Mouse (Mus musculus): Measurements from ENCODE around the gene Slc2a8.

The Slc2a8 gene

GRCm38 (mm10) chr2:32981725-32982271, at the start of gene Slc2a8:
Gene Slc2a8 (minus strand): TSS chr2:32982083.
- DNase-seq (ENCODE audit: low read depth, low spot score): peak; percentile 88

DNA sequence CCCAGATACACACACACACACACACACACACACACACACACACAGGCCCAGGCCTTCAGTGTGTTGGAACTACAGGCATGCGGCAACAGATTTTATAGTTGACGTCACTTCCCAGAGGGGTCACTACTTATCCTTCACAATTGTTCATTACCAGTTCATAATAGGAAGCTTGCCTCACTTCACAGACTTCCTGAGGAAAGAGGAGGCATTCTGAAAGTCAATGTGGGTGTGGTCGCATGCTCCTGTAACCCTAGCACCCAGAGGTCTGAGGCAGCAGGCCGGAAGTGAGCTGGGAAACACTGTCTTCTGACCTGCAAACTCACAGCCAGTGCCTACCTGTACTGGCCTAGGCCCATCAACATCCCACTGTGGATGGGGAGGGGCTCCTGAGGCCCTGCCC, 43.2 kb upstream of the Slc2a8 start:
- peak; percentile 41 for DNase-seq (ENCODE audit: low read depth, low spot score)

DNA sequence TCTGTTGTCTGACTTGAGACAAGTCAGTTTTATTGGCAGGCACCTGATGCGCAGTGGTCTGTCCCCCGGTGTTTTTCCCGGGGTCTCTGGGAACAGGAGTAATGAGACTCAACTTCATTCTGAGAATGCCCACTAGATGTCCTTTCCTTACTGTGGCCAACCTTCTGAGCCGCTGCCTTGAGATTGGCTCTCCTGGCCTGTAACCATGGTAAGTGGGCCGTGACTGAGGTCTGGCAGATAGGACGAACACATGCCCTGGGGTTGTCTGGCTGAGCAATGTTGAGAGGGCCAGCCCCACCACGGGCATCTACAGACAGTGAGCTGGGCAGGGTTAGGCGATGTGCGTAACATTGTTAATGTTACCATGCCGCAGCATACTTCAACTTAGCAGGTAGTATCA, 42.7 kb upstream of the Slc2a8 start:
- no peak for DNase-seq (ENCODE audit: low read depth, low spot score)

GRCm38 (mm10) chr2:33022846-33023245, 41.0 kb upstream of the Slc2a8 start:
- no peak for DNase-seq (ENCODE audit: low read depth, low spot score)

DNA sequence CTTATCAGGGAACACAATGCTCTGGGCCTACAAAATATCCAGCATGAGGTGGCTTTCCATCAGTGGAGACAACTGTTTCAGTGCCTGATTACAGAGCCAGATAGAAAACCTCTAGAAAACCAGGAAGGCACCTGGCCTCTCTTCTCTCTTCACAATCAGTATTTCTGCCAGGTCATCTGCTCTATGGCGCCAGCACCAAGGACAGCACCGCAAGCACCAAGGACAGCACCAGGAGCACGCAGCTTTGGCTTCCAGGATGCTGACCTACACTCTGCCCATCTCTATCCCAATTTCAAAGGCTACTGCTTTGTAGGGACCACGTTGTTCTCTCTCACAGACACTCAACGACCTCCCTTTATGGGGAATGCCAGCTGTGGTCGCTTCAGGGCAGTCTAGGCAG, 36.1 kb upstream of the Slc2a8 start:
- DNase-seq (ENCODE audit: low read depth, low spot score): peak; percentile 49

- no peak for DNase-seq (ENCODE audit: low read depth, low spot score)
Observed at GRCm38 (mm10) chr2:33017191-33017590, 35.3 kb upstream of the Slc2a8 start.

GRCm38 (mm10) chr2:33014877-33015276, 33.0 kb upstream of the Slc2a8 start:
- no peak for DNase-seq (ENCODE audit: low read depth, low spot score)

- peak; percentile 23 for DNase-seq (ENCODE audit: low read depth, low spot score)
Observed at GRCm38 (mm10) chr2:33009055-33009454, 27.2 kb upstream of the Slc2a8 start.

GRCm38 (mm10) chr2:33005041-33005440, 23.2 kb upstream of the Slc2a8 start:
- no peak for DNase-seq (ENCODE audit: low read depth, low spot score)

DNA sequence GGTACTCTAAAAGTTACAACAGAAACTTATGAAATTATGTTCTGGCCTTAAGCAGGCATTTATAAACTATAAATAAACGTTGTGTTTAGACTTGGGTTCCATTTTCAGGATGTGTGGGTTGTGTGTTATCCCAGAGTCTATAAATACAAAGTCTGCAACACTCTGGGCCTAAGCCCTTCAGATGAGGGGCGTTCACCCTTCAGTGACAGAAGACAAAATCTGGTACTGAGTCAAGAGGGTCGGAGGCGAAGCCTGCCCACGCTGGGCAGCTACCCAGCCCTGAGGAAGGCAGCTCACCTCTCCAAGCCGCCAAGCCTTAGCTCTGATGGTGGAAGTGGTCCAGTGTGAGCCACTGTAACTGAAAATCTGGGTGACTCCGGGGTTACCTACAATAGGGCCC, 20.3 kb upstream of the Slc2a8 start:
- DNase-seq (ENCODE audit: low read depth, low spot score): no peak

DNA sequence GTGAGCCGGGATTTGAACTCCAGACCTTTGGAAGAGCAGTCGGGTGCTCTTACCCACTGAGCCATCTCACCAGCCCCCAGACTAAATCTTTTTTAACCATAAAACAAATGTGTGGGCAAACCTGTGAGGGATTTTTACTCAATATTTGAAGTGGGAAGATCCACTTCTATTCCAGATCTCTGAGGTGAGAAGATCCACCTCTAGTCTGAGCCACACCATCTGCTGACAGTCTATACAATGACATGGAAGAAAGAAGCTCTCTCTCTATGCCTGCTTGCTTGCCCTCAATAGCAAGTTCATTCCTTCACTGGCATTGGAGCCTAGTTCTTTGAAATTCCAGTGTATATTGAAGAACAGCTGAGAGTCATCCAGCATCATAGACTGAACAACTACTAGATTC, 17.9 kb upstream of the Slc2a8 start:
- DNase-seq (ENCODE audit: low read depth, low spot score): no peak

DNA sequence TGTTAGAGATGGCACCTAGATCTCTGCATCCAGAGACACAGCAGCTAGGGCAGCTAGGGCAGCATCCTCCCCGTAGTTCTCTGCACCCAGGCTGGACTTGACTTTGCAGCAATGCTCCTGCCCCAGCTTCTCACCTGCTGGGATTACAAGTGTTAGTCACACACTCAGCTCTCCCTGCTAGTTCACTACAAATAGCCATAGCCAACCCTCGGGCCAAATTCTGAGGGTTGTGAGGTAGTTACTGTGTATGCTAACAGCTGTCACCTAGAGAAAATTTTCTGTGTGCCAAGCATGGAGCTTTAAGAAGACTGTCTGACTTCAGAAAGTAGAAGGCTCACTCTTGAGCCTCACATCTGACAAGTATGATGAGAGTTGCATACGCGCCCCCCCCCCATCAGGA, 15.9 kb upstream of the Slc2a8 start:
- no peak for DNase-seq (ENCODE audit: low read depth, low spot score)

GRCm38 (mm10) chr2:32997081-32997480, 15.2 kb upstream of the Slc2a8 start:
- no peak for DNase-seq (ENCODE audit: low read depth, low spot score)

GRCm38 (mm10) chr2:32992130-32992529, 10.2 kb upstream of the Slc2a8 start:
- DNase-seq (ENCODE audit: low read depth, low spot score): no peak

DNA sequence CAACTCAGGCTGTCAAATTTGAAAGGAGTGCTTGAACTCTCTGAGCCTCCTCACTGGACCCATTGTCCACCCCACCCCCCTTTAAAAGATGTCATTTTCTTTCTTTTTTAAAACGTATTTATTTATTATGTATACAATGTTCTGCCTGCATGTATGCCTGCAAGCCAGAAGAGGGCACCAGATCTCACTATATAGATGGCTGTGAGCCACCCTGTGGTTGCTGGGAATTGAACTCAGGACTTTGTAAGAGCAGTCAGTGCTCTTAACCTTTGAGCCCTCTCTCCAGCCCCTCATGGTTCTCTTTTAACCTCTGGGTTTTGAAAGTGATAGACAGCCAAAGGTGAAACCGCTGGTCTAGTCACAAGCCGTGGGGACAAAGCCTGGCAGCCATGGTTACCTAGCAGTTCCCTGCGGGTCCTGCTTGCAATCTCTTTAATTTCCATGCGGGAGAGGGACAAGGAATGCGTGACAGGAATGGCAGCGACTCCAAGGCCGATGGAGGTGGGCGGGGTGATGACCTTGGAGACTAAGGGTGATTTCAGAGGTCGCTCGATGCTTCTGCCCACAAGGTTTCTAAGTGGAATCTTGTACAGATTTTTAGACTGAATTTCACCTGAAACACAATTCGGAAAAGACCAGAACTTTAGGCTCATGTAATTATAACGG, 8.4 kb upstream of the Slc2a8 start:
- DNase-seq (ENCODE audit: low read depth, low spot score): peak; percentile 68

- DNase-seq (ENCODE audit: low read depth, low spot score): no peak
Observed at GRCm38 (mm10) chr2:32989376-32989775, 7.5 kb upstream of the Slc2a8 start.

- DNase-seq (ENCODE audit: low read depth, low spot score): no peak
Observed at GRCm38 (mm10) chr2:32985844-32986243, 4.0 kb upstream of the Slc2a8 start.

GRCm38 (mm10) chr2:32983617-32984016, 1.7 kb upstream of the Slc2a8 start:
- DNase-seq (ENCODE audit: low read depth, low spot score): peak; percentile 16

DNA sequence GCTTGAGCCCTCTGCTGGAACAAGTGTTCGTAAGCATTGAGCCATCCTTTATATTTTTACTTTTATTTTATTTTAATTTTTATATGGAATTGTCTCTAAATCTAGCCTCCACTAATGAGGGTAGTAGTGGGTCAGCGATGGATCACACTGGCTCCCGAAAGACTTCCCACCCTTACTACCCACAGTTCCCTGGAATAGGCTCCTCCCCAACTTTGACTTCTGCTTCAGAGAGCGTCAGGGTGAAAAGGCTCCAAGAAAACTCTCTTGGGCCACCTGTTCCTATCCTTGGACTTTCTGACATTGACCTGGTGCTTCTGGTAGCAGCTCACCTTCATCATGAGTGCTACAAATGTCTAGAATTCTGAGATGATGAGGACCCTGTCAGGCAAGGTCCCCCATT, 817 bp upstream of the Slc2a8 start:
- no peak for DNase-seq (ENCODE audit: low read depth, low spot score)

DNA sequence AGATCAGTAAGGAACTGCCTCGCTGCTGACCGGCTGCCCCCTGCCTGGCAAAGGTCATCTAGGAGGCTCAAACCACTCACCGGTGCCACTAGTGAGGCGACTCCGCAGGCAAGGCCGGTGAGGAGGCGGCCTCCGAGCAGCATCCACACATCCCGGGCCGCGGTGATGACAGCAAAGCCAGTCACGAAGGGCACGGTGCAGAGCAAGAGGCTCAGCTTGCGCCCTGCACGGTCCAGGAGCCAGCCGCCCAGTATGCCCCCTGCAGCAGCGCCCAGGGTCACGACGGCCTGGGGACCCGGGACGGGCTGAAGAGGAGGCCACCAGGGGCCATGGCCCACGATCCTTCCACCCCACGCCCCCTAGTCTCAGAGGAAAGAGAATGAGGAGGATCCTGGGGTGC, 602 bp downstream of the Slc2a8 start:
- DNase-seq (ENCODE audit: low read depth, low spot score): peak; percentile 38

GRCm38 (mm10) chr2:32979675-32980074, 2.2 kb downstream of the Slc2a8 start:
- DNase-seq (ENCODE audit: low read depth, low spot score): no peak

GRCm38 (mm10) chr2:32978675-32979074, 3.2 kb downstream of the Slc2a8 start:
- DNase-seq (ENCODE audit: low read depth, low spot score): no peak

- no peak for DNase-seq (ENCODE audit: low read depth, low spot score)
Observed at GRCm38 (mm10) chr2:32977114-32977513, 4.8 kb downstream of the Slc2a8 start.

DNA sequence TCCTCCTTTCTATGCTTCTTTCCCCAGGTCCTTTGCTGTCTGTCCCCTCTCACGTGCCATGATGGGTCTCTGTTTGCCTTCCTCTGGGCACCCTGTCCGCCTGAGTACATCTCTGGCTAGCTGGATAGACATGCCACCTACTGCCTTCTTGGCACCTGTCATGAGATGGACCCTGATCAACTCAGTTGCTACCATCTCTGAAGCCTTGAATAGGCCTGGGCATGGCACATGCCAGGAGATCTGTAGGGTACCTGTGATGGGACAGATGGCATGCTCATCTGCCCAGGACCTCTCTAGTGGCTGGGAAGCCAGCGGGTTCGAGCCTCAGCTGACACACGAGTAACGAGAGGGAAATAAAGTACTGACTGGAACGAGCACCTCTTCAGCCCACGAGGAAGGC, 7.7 kb downstream of the Slc2a8 start:
- no peak for DNase-seq (ENCODE audit: low read depth, low spot score)

All from CD4-positive, CD25-positive, alpha-beta regulatory T cell, adult 2 months (primary cell).